In genomic region chr2:79920438-79920837, GRCm38 (mm10) we compare ENCODE assay signal across 24 mouse cellular contexts.
DNase-seq lines count a peak whose midpoint lies in the region; ATAC-seq and TF ChIP-seq lines count a peak whose summit lies in the region.
"Had no signal": no experiment of that assay in that cellular context is flagged by ENCODE, and none has a peak within 500 bp of the region (broad histone marks: within the 10 kb centered on the region; RNA-seq: fewer than 3 reads in every experiment).

No protein-coding gene starts in this region.

- 0 out of 2 replicates have a peak, but pooled peaks have one; percentile 23 for ATAC-seq in intestine, embryonic 14.5 days (replicated peaks; ENCODE audit: low FRiP score, low TSS enrichment, low read depth)
- no peak for ATAC-seq in intestine, postnatal 0 days
- ATAC-seq in kidney, embryonic 15.5 days (replicated peaks; ENCODE audit: low FRiP score) = peak; percentile 15; the same call in 1 of the 2 replicates
- ATAC-seq in neural tube, embryonic 14.5 days (ENCODE audit: low read depth) = peak; percentile 65
- ATAC-seq: CD4-positive, CD25-positive, alpha-beta regulatory T cell, adult 4 months; forebrain, embryonic 13.5 days; hindbrain, embryonic 16.5 days had no signal

- TF ChIP-seq POLR2A in myocyte (IDR thresholded peaks at IDR 0.05; ENCODE audit: insufficient read length, low read depth) = no peak

- H3K9ac ChIP-seq in intestine, embryonic 14.5 days (ENCODE audit: low read length) = no peak overlapping the region
- H3K9ac ChIP-seq in intestine, postnatal 0 days (ENCODE audit: low read depth, low read length) = no peak overlapping the region
- H3K9ac ChIP-seq in kidney, embryonic 15.5 days = no peak overlapping the region
- H3K9ac ChIP-seq in neural tube, embryonic 14.5 days (replicated peaks; ENCODE audit: low read depth, low read length) = no peak overlapping the region
- H3K9ac ChIP-seq: forebrain, embryonic 13.5 days; hindbrain, embryonic 13.5 days had no signal

- H3K27ac ChIP-seq in intestine, embryonic 14.5 days (ENCODE audit: low read depth) = no peak overlapping the region
- no peak overlapping the region for H3K27ac ChIP-seq in intestine, postnatal 0 days (ENCODE audit: low read depth, low read length)
- no peak overlapping the region for H3K27ac ChIP-seq in kidney, embryonic 15.5 days
- H3K27ac ChIP-seq in neural tube, embryonic 14.5 days (ENCODE audit: low read depth, low read length) = no peak overlapping the region
- H3K27ac ChIP-seq: forebrain, embryonic 10.5 days; forebrain, embryonic 13.5 days; hindbrain, embryonic 10.5 days; hindbrain, embryonic 13.5 days had no signal

- no peak overlapping the region for H3K4me2 ChIP-seq in intestine, embryonic 14.5 days (ENCODE audit: low read length)
- H3K4me2 ChIP-seq in intestine, postnatal 0 days (replicated peaks; ENCODE audit: low read depth) = no peak overlapping the region
- no peak overlapping the region for H3K4me2 ChIP-seq in kidney, embryonic 15.5 days
- no peak overlapping the region for H3K4me2 ChIP-seq in neural tube, embryonic 14.5 days (ENCODE audit: low read depth, low read length)
- H3K4me2 ChIP-seq in myocyte (ENCODE audit: low read depth) = peak overlapping the region; percentile 31
- H3K4me2 ChIP-seq: forebrain, embryonic 13.5 days; heart, embryonic 11.5 days; hindbrain, embryonic 13.5 days had no signal

- H3K36me3 ChIP-seq in intestine, embryonic 14.5 days (ENCODE audit: control insufficient read depth, insufficient read depth, low read length) = no peaks in the 10 kb centered on the region
- no peaks in the 10 kb centered on the region for H3K36me3 ChIP-seq in intestine, postnatal 0 days (ENCODE audit: control insufficient read depth, insufficient read depth)
- H3K36me3 ChIP-seq in kidney, embryonic 15.5 days = no peaks in the 10 kb centered on the region
- H3K36me3 ChIP-seq in neural tube, embryonic 14.5 days (ENCODE audit: control insufficient read depth, insufficient read depth, low read length) = no peaks in the 10 kb centered on the region
- no peaks in the 10 kb centered on the region for H3K36me3 ChIP-seq in myocyte (ENCODE audit: control insufficient read depth, insufficient read depth)
- H3K36me3 ChIP-seq: forebrain, embryonic 10.5 days; hindbrain, embryonic 10.5 days; hindbrain, embryonic 13.5 days had no signal

- H3ac ChIP-seq in myocyte (ENCODE audit: control insufficient read depth, insufficient read length) = no peak overlapping the region

- WGBS in intestine, embryonic 14.5 days = 26% methylated on average over 4 of the region's 4 CpGs
- WGBS in intestine, postnatal 0 days = 48% methylated on average over 4 of the region's 4 CpGs
- WGBS in kidney, embryonic 15.5 days = 25% methylated on average over 4 of the region's 4 CpGs
- 33% methylated on average over 4 of the region's 4 CpGs for WGBS in neural tube, embryonic 14.5 days

- no peaks in the 10 kb centered on the region for H3K27me3 ChIP-seq in intestine, embryonic 14.5 days (replicated peaks; ENCODE audit: control insufficient read depth, insufficient read depth, low read length)
- H3K27me3 ChIP-seq in intestine, postnatal 0 days (replicated peaks; ENCODE audit: control insufficient read depth, insufficient read depth, low read length) = no peaks in the 10 kb centered on the region
- no peaks in the 10 kb centered on the region for H3K27me3 ChIP-seq in kidney, embryonic 15.5 days
- no peaks in the 10 kb centered on the region for H3K27me3 ChIP-seq in neural tube, embryonic 14.5 days (ENCODE audit: control insufficient read depth, insufficient read depth, low read length)
- H3K27me3 ChIP-seq in myocyte (ENCODE audit: control insufficient read depth, insufficient read depth, insufficient read length) = no peaks in the 10 kb centered on the region
- H3K27me3 ChIP-seq: forebrain, embryonic 13.5 days; hindbrain, embryonic 13.5 days had no signal

- no peaks in the 10 kb centered on the region for H3K79me2 ChIP-seq in myocyte (ENCODE audit: control insufficient read depth, insufficient read depth)

- no peaks in the 10 kb centered on the region for H3K9me3 ChIP-seq in intestine, embryonic 14.5 days (ENCODE audit: control insufficient read depth, low read length)
- no peaks in the 10 kb centered on the region for H3K9me3 ChIP-seq in intestine, postnatal 0 days (ENCODE audit: control insufficient read depth)
- no peaks in the 10 kb centered on the region for H3K9me3 ChIP-seq in kidney, embryonic 15.5 days (replicated peaks)
- no peaks in the 10 kb centered on the region for H3K9me3 ChIP-seq in neural tube, embryonic 14.5 days (ENCODE audit: control insufficient read depth, low read length)
- H3K9me3 ChIP-seq: forebrain, embryonic 10.5 days; forebrain, embryonic 13.5 days; hindbrain, embryonic 10.5 days; hindbrain, embryonic 13.5 days had no signal

- intact Hi-C loops in heart, postnatal 36 days (cut with DNase I) = no loop called here

- peaks cover 5% of the 10 kb centered on the region; the same call in 1 of the 2 replicates for H3K4me1 ChIP-seq in intestine, embryonic 14.5 days (replicated peaks; ENCODE audit: control insufficient read depth, insufficient read depth, low read length)
- no peaks in the 10 kb centered on the region for H3K4me1 ChIP-seq in intestine, postnatal 0 days (replicated peaks; ENCODE audit: control insufficient read depth, insufficient read depth, low read length)
- H3K4me1 ChIP-seq in kidney, embryonic 15.5 days = 0 out of 2 replicates have a peak, but pooled peaks cover 5% of the 10 kb centered on the region
- no peaks in the 10 kb centered on the region for H3K4me1 ChIP-seq in neural tube, embryonic 14.5 days (ENCODE audit: control insufficient read depth, insufficient read depth, low read length)
- H3K4me1 ChIP-seq: forebrain, embryonic 10.5 days; forebrain, embryonic 13.5 days; hindbrain, embryonic 10.5 days; hindbrain, embryonic 13.5 days had no signal

- DNase-seq in intestine, embryonic 14.5 days (ENCODE audit: low spot score) = no peak
- no peak for DNase-seq in kidney, postnatal 36 days
- DNase-seq in neural tube, embryonic 10.5 days (ENCODE audit: extremely low spot score, low spot score) = no peak
- DNase-seq in heart, postnatal 36 days = no peak
- DNase-seq: adrenal gland, adult 2 months; adrenal gland, postnatal 14 days; cerebellum, adult 11 months; cerebellum, adult 2 months; cerebellum, adult 9-11 months; cerebellum, postnatal 25 days; embryo, embryonic 11 days; gastrocnemius, postnatal 14 days; heart, adult 11 months had no signal

- no peak for TF ChIP-seq CTCF in intestine, postnatal 0 days (IDR thresholded peaks at IDR 0.05; ENCODE audit: low read depth)

- H3K4me3 ChIP-seq in intestine, embryonic 14.5 days (ENCODE audit: low read depth, low read length) = no peak overlapping the region
- H3K4me3 ChIP-seq in intestine, postnatal 0 days (ENCODE audit: low read depth, low read length) = no peak overlapping the region
- no peak overlapping the region for H3K4me3 ChIP-seq in kidney, embryonic 15.5 days (replicated peaks)
- H3K4me3 ChIP-seq in neural tube, embryonic 14.5 days (ENCODE audit: low read depth, low read length) = no peak overlapping the region
- H3K4me3 ChIP-seq in myocyte = no peak overlapping the region
- H3K4me3 ChIP-seq: forebrain, embryonic 10.5 days; forebrain, embryonic 13.5 days; hindbrain, embryonic 10.5 days; hindbrain, embryonic 13.5 days had no signal

TF ChIP-seq in myocyte, 11 proteins besides CTCF, POLR2A, EP300 and RAD21:
- TF ChIP-seq USF1 (IDR thresholded peaks at IDR 0.05; ENCODE audit: low read depth) (no peak), E2F4 (IDR thresholded peaks at IDR 0.05; ENCODE audit: insufficient read depth) (no peak), TCF3 (IDR thresholded peaks at IDR 0.05; ENCODE audit: insufficient read length, low read depth) (no peak), MYOG (IDR thresholded peaks at IDR 0.05; ENCODE audit: control insufficient read depth in 1 of 3, insufficient read depth in 1 of 3, insufficient read length in 2 of 3, low read depth in 2 of 3) (no peak), REST (IDR thresholded peaks at IDR 0.05; ENCODE audit: insufficient read depth, insufficient read length) (no peak), MAX (IDR thresholded peaks at IDR 0.05; ENCODE audit: low read depth) (no peak), SRF (IDR thresholded peaks at IDR 0.05; ENCODE audit: control insufficient read depth, insufficient read length, low read depth) (no peak), CEBPB (IDR thresholded peaks at IDR 0.05; ENCODE audit: insufficient read depth, poor library complexity, severe bottlenecking) (no peak), MYOD1 (IDR thresholded peaks at IDR 0.05; ENCODE audit: control insufficient read depth in 1 of 3, insufficient read length in 2 of 3, low read depth in 2 of 3) (no peak), POLR2AphosphoS2 (IDR thresholded peaks at IDR 0.05; ENCODE audit: insufficient read length, low read depth) (no peak), TCF12 (IDR thresholded peaks at IDR 0.05; ENCODE audit: insufficient read depth, poor library complexity, severe bottlenecking) (no peak)
